Mouse (Mus musculus): ENCODE results near the gene Omt2a. TPM values are rescaled to one million over a fixed set of nuclear protein-coding genes. Genes with fewer than 3 reads are reported as not detected.

Gene Omt2a
- polyA plus RNA-seq (2017; shearing (Covaris generic)) = not detected

DNA sequence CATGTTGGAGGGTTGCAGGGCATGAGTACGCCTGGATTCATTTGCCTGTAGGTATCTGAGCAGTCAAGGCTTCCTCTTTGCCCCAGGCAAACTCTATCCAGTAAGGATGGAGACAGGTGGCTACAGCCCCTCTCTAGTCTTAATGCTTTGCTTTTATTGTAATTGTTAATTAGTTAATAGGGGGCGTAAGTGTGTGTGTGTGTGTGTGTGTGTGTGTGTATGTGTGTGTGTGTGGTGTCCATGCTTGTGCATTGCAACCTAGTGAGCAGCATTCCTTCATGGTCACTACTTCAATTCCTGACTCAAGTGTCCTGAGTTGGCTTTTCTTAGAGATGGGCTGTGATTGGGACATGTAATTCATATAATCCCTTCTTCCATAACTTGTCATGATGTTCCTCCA, at the start of gene Omt2a:
Gene Omt2a (minus strand): TSS at position 101 of the 400 bp plus-strand sequence.

GRCm38 (mm10) chr9:78355611-78356010, 41.0 kb upstream of the Omt2a start, which contains the start of gene Gsta2:
TSS of gene Gsta2 (minus strand) at chr9:78355788.

GRCm38 (mm10) chr9:78327289-78327688, 12.7 kb upstream of the Omt2a start, which contains the start of gene Omt2b:
TSS of gene Omt2b (plus strand) at chr9:78327589.

DNA sequence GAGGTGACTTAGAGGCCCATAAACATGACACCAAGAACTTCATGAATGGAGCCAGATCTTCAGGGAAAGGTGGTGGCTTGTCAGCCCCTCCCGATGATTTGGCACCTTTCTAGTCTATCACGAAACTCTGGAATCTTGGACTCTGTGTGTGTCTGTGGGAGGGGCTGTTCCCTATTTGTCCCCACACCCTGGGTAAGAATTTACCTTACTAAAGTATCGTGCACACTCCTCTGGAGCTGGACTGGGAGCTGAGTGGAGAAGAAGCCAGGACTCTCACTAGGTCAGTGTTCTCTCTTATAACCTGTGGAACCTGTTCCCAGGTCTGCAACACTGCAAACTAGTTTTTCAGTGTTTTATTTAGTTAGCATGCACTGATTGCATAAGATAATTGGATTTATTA, 24.9 kb downstream of the Omt2a start, which contains the start of gene Gm10639:
Gene Gm10639 (plus strand): TSS at position 201 of the 400 bp plus-strand sequence.

Other genes with a start within 250 kb of the Omt2a start
- gene Fbxo9, start 205.7 kb downstream of the Omt2a start, polyA plus RNA-seq (2017; shearing (Covaris generic)) = 57.9 TPM
- gene Ick, start 205.6 kb downstream of the Omt2a start, polyA plus RNA-seq (2017; shearing (Covaris generic)) = 6.4 TPM
- 1.8 TPM for gene Gsta4, start 132.0 kb downstream of the Omt2a start, polyA plus RNA-seq (2017; shearing (Covaris generic))
- gene Gsta1, start 84.1 kb downstream of the Omt2a start, polyA plus RNA-seq (2017; shearing (Covaris generic)) = not detected
- gene Gm3776, start 57.7 kb downstream of the Omt2a start, polyA plus RNA-seq (2017; shearing (Covaris generic)) = not detected
- not detected for gene Gm10639, start 24.9 kb downstream of the Omt2a start, polyA plus RNA-seq (2017; shearing (Covaris generic))
- not detected for gene Omt2b, start 12.8 kb upstream of the Omt2a start, polyA plus RNA-seq (2017; shearing (Covaris generic))
- gene Gsta2, start 41.0 kb upstream of the Omt2a start, polyA plus RNA-seq (2017; shearing (Covaris generic)) = not detected
- not detected for gene Dppa5a, start 53.4 kb upstream of the Omt2a start, polyA plus RNA-seq (2017; shearing (Covaris generic))
- gene Ooep, start 63.9 kb upstream of the Omt2a start, polyA plus RNA-seq (2017; shearing (Covaris generic)) = 0.22 TPM
- 4.8 TPM for gene Ddx43, start 81.0 kb upstream of the Omt2a start, polyA plus RNA-seq (2017; shearing (Covaris generic))
- 2.8 TPM for gene Cgas, start 128.4 kb upstream of the Omt2a start, polyA plus RNA-seq (2017; shearing (Covaris generic))
- 19.7 TPM for gene Mto1, start 133.4 kb upstream of the Omt2a start, polyA plus RNA-seq (2017; shearing (Covaris generic))
- gene Gm17324, start 134.0 kb upstream of the Omt2a start, polyA plus RNA-seq (2017; shearing (Covaris generic)) = not detected
- 5,289 TPM for gene Eef1a1, start 174.4 kb upstream of the Omt2a start, polyA plus RNA-seq (2017; shearing (Covaris generic))

Measured in effector memory CD4-positive, alpha-beta T cell, adult 5 months (primary cell).